Mouse (Mus musculus): ENCODE results near the gene Samd14.

DNA sequence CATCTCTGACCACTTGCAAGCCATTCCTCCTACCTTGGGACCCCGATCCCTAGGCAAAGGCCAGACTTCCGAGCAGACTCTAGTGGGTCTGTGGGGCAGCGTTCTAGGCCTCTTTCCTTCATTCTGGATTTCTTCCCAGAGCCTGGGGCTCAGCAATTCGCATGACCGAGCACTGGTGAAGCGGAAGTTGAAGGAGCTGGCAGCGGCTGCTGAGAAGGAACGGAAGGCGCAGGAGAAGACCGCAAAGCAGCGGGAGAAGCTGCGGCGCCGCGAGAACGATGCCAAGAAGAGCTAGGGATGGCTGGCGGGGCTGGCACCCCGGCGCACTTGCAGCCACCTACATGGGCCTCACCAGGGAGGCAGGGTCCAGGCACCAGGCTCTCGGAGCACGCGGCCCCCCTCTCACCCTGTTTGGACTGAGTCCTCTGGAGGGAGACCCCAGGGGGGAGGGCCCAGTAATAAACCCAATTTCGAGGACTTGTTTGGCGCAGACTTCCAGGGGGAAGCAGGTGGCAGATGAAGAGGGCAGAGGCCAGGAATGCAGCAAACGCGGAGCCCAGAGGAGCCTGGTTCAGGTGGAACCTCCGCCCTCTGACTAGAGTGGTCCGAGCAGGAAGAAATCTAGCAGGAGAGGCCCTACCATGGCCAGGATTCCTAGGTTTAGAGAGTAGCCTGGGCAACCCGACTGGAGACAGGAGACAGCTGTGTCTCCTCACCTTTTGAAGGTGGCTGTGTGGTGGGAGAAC lies 14.9 kb downstream of the Samd14 start:
- TF ChIP-seq TAL1 (IDR thresholded peaks at IDR 0.05; ENCODE audit: low read length) = no peak
- no peak for TF ChIP-seq GATA1 (IDR thresholded peaks at IDR 0.05; ENCODE audit: low read length)

All from erythroblast, embryonic 14.5 days (primary cell).